Mouse (Mus musculus): ENCODE data around the gene Dock1. TPM values are rescaled to one million over a fixed set of nuclear protein-coding genes. Genes with fewer than 3 reads are reported as not detected.

Gene Dock1
- polyA plus RNA-seq, 1 experiment from 2014 or later, result 5.9 TPM

DNA sequence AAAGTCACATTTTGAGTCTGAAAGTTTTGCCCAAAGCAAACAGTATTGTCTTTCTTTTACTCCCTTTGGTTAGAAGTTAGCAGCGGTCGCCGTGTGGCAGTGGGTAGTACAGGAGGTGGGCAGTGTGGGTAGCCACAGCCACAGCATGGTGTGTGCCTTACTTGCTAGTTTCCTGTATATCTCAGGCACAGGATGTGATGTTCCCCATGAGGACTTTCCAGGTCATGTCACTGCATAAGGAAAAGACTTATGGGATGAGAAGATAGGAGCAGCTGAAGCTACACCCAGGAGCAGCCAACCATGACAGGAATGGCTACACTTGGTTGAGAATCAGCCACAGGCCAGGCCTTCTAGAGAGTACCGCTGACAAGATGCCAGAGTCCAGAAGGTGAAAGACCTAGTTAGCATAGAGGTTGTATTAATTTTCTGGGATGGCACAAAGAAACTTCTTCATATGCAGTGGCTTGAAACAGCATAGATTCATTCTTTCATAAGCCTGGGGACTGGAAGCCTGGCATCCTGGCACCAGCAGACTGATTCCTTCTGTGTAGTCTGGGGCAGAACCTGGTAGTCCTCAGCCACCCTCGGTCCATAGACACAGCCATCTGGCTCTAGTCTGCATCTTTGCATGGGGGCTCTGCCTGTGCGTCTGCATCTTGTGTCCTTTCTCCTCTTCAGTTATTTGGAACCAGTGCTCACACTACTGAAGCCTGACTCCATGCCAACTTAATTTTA is 139.0 kb downstream of the Dock1 start:
- Histone ChIP-seq H3K27me3 (ENCODE audit: control insufficient read depth, insufficient read depth, low read length) (no peaks in the 10 kb centered on the region), H3K4me1 (ENCODE audit: control insufficient read depth, insufficient read depth, low read length) (no peaks in the 10 kb centered on the region), H3K4me3 (ENCODE audit: low read depth, low read length) (no peak overlapping the region), H3K36me3 (ENCODE audit: control insufficient read depth, insufficient read depth, low read length) (no peaks in the 10 kb centered on the region), H3K9me3 (ENCODE audit: control insufficient read depth, low read length) (no peaks in the 10 kb centered on the region), H3K9ac (replicated peaks; ENCODE audit: low read depth, low read length) (no peak overlapping the region), H3K4me2 (ENCODE audit: low read depth, low read length) (no peak overlapping the region), H3K27ac (ENCODE audit: low read depth, low read length) (no peak overlapping the region)
- no peak for ATAC-seq (ENCODE audit: low read depth)
- WGBS, result 90% methylated on average over 6 of the region's 6 CpGs

DNA sequence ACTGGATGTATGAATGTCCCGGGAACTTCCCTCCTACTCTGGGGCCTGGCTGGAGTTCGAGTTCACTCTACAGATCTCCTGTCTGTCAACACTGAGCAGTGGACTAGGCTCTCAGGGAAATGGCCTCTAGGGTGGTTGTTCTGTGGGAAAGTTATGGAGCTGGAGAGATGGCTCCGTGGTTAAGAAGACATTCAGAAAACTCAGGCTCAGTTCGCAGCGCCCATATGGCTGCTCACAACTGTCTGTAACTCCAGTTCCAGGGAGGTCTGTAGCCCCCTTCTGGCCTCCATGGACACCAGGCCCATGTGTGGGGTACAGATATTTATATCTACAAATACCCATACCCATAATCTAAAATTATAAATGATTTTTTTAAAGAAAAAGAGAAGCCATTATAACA is 148.0 kb downstream of the Dock1 start:
- Histone ChIP-seq H3K36me3 (ENCODE audit: control insufficient read depth, insufficient read depth, low read length) (no peaks in the 10 kb centered on the region), H3K4me1 (ENCODE audit: control insufficient read depth, insufficient read depth, low read length) (no peaks in the 10 kb centered on the region), H3K27ac (ENCODE audit: low read depth, low read length) (no peak overlapping the region), H3K27me3 (ENCODE audit: control insufficient read depth, insufficient read depth, low read length) (no peaks in the 10 kb centered on the region), H3K9ac (replicated peaks; ENCODE audit: low read depth, low read length) (no peak overlapping the region), H3K9me3 (ENCODE audit: control insufficient read depth, low read length) (no peaks in the 10 kb centered on the region), H3K4me2 (ENCODE audit: low read depth, low read length) (no peak overlapping the region), H3K4me3 (ENCODE audit: low read depth, low read length) (no peak overlapping the region)
- WGBS, result 98% methylated on average over 5 of the region's 5 CpGs
- no peak for ATAC-seq (ENCODE audit: low read depth)

DNA sequence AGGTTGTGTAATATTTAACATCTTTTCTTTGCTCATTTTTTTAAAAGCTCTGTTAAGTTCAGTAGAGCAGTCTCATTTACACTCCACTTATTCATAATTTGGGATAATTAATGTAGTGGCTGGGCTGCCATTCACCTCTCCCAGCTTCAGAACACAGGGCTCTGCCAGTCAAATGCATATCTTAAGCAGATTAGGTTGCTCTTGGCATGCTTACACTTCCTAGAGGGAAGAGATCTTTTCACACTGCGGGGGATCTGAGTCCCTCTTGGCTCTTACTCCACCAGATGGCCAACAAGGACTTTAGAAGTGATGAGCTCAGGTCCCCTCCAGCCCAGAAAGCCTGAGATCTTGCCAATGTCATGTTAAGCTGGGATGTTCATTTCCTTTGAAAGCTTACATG is 150.8 kb downstream of the Dock1 start:
- Histone ChIP-seq H3K36me3 (ENCODE audit: control insufficient read depth, insufficient read depth, low read length) (no peaks in the 10 kb centered on the region), H3K27ac (ENCODE audit: low read depth, low read length) (no peak overlapping the region), H3K4me1 (ENCODE audit: control insufficient read depth, insufficient read depth, low read length) (no peaks in the 10 kb centered on the region), H3K4me2 (ENCODE audit: low read depth, low read length) (no peak overlapping the region), H3K4me3 (ENCODE audit: low read depth, low read length) (no peak overlapping the region), H3K9me3 (ENCODE audit: control insufficient read depth, low read length) (no peaks in the 10 kb centered on the region), H3K9ac (replicated peaks; ENCODE audit: low read depth, low read length) (no peak overlapping the region), H3K27me3 (ENCODE audit: control insufficient read depth, insufficient read depth, low read length) (no peaks in the 10 kb centered on the region)
- ATAC-seq (ENCODE audit: low read depth), result no peak
- 48% methylated on average over 1 of the region's 1 CpGs for WGBS

GRCm38 (mm10) chr7:134822006-134822405 is 151.6 kb downstream of the Dock1 start:
- no peak overlapping the region for H3K9ac ChIP-seq (replicated peaks; ENCODE audit: low read depth, low read length)
- H3K4me3 ChIP-seq (ENCODE audit: low read depth, low read length), result no peak overlapping the region
- H3K9me3 ChIP-seq (ENCODE audit: control insufficient read depth, low read length), result no peaks in the 10 kb centered on the region
- no peak overlapping the region for H3K27ac ChIP-seq (ENCODE audit: low read depth, low read length)
- no peaks in the 10 kb centered on the region for H3K36me3 ChIP-seq (ENCODE audit: control insufficient read depth, insufficient read depth, low read length)
- no peaks in the 10 kb centered on the region for H3K4me1 ChIP-seq (ENCODE audit: control insufficient read depth, insufficient read depth, low read length)
- no peak overlapping the region for H3K4me2 ChIP-seq (ENCODE audit: low read depth, low read length)
- ATAC-seq (ENCODE audit: low read depth), result no peak
- 78% methylated on average over 3 of the region's 3 CpGs for WGBS
- no peaks in the 10 kb centered on the region for H3K27me3 ChIP-seq (ENCODE audit: control insufficient read depth, insufficient read depth, low read length)

GRCm38 (mm10) chr7:134823891-134824290 is 153.4 kb downstream of the Dock1 start:
- no peaks in the 10 kb centered on the region for H3K36me3 ChIP-seq (ENCODE audit: control insufficient read depth, insufficient read depth, low read length)
- no peaks in the 10 kb centered on the region for H3K9me3 ChIP-seq (ENCODE audit: control insufficient read depth, low read length)
- H3K27me3 ChIP-seq (ENCODE audit: control insufficient read depth, insufficient read depth, low read length), result no peaks in the 10 kb centered on the region
- no peak overlapping the region for H3K27ac ChIP-seq (ENCODE audit: low read depth, low read length)
- no peak overlapping the region for H3K4me3 ChIP-seq (ENCODE audit: low read depth, low read length)
- 49% methylated on average over 4 of the region's 4 CpGs for WGBS
- H3K4me1 ChIP-seq (ENCODE audit: control insufficient read depth, insufficient read depth, low read length), result no peaks in the 10 kb centered on the region
- no peak for ATAC-seq (ENCODE audit: low read depth)
- H3K9ac ChIP-seq (replicated peaks; ENCODE audit: low read depth, low read length), result no peak overlapping the region
- H3K4me2 ChIP-seq (ENCODE audit: low read depth, low read length), result no peak overlapping the region

GRCm38 (mm10) chr7:134840066-134840465 is 169.6 kb downstream of the Dock1 start:
- Histone ChIP-seq H3K9ac (replicated peaks; ENCODE audit: low read depth, low read length) (no peak overlapping the region), H3K27me3 (ENCODE audit: control insufficient read depth, insufficient read depth, low read length) (no peaks in the 10 kb centered on the region), H3K9me3 (ENCODE audit: control insufficient read depth, low read length) (no peaks in the 10 kb centered on the region), H3K4me2 (ENCODE audit: low read depth, low read length) (no peak overlapping the region), H3K36me3 (ENCODE audit: control insufficient read depth, insufficient read depth, low read length) (no peaks in the 10 kb centered on the region), H3K4me3 (ENCODE audit: low read depth, low read length) (no peak overlapping the region), H3K27ac (ENCODE audit: low read depth, low read length) (no peak overlapping the region), H3K4me1 (ENCODE audit: control insufficient read depth, insufficient read depth, low read length) (no peaks in the 10 kb centered on the region)
- WGBS, result 100% methylated on average over 2 of the region's 2 CpGs
- ATAC-seq (ENCODE audit: low read depth), result no peak

- H3K27ac ChIP-seq (ENCODE audit: low read depth, low read length), result no peak overlapping the region
- WGBS, result 90% methylated on average over 4 of the region's 4 CpGs
- no peaks in the 10 kb centered on the region for H3K36me3 ChIP-seq (ENCODE audit: control insufficient read depth, insufficient read depth, low read length)
- no peak overlapping the region for H3K4me2 ChIP-seq (ENCODE audit: low read depth, low read length)
- no peaks in the 10 kb centered on the region for H3K4me1 ChIP-seq (ENCODE audit: control insufficient read depth, insufficient read depth, low read length)
- no peak overlapping the region for H3K4me3 ChIP-seq (ENCODE audit: low read depth, low read length)
- no peak for ATAC-seq (ENCODE audit: low read depth)
- no peaks in the 10 kb centered on the region for H3K9me3 ChIP-seq (ENCODE audit: control insufficient read depth, low read length)
- no peaks in the 10 kb centered on the region for H3K27me3 ChIP-seq (ENCODE audit: control insufficient read depth, insufficient read depth, low read length)
- H3K9ac ChIP-seq (replicated peaks; ENCODE audit: low read depth, low read length), result no peak overlapping the region
Measured at GRCm38 (mm10) chr7:134842751-134843150, 172.3 kb downstream of the Dock1 start.

- Histone ChIP-seq H3K4me3 (ENCODE audit: low read depth, low read length) (no peak overlapping the region), H3K4me2 (ENCODE audit: low read depth, low read length) (no peak overlapping the region), H3K4me1 (ENCODE audit: control insufficient read depth, insufficient read depth, low read length) (no peaks in the 10 kb centered on the region), H3K36me3 (ENCODE audit: control insufficient read depth, insufficient read depth, low read length) (no peaks in the 10 kb centered on the region), H3K9me3 (ENCODE audit: control insufficient read depth, low read length) (no peaks in the 10 kb centered on the region), H3K9ac (replicated peaks; ENCODE audit: low read depth, low read length) (no peak overlapping the region), H3K27me3 (ENCODE audit: control insufficient read depth, insufficient read depth, low read length) (no peaks in the 10 kb centered on the region), H3K27ac (ENCODE audit: low read depth, low read length) (no peak overlapping the region)
- ATAC-seq (ENCODE audit: low read depth), result no peak
- WGBS, result 62% methylated on average over 6 of the region's 6 CpGs
Measured at GRCm38 (mm10) chr7:134862000-134862399, 191.5 kb downstream of the Dock1 start.

- Histone ChIP-seq H3K9me3 (ENCODE audit: control insufficient read depth, low read length) (no peaks in the 10 kb centered on the region), H3K27ac (ENCODE audit: low read depth, low read length) (no peak overlapping the region), H3K4me1 (ENCODE audit: control insufficient read depth, insufficient read depth, low read length) (no peaks in the 10 kb centered on the region), H3K27me3 (ENCODE audit: control insufficient read depth, insufficient read depth, low read length) (no peaks in the 10 kb centered on the region), H3K4me2 (ENCODE audit: low read depth, low read length) (no peak overlapping the region), H3K36me3 (ENCODE audit: control insufficient read depth, insufficient read depth, low read length) (no peaks in the 10 kb centered on the region), H3K4me3 (ENCODE audit: low read depth, low read length) (no peak overlapping the region), H3K9ac (replicated peaks; ENCODE audit: low read depth, low read length) (no peak overlapping the region)
- WGBS, result 87% methylated on average over 2 of the region's 2 CpGs
- ATAC-seq (ENCODE audit: low read depth), result no peak
Measured at GRCm38 (mm10) chr7:134864175-134864574, 193.7 kb downstream of the Dock1 start.

Measured in neural tube, embryonic 14.5 days (tissue).